Mouse (Mus musculus): ENCODE results near the gene Ccno.
A peak's percentile ranks its signal among the peaks of the same experiment; 100 is the strongest.

The Ccno gene

DNA sequence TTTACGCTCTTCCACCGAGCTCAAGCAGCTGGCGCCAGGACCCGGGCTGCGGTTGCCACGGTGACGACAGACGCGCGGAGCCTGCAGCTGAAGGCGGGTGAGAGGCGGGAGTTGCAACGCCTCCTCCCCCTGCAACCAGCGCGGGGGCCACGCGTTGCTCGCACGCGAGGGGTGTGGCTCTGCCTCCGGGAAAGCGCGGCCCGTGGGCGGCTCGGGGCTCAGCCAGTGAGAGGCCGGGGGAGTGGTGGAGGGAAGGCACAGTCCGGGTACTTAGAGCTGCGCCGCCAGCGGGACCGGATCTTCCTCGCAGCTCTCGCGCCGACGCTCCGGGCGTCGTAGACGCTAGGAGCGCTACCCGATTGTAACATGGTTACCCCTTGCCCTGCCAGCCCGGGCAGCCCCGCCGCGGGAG is at the start of gene Ccno:
Ccno (plus strand) TSS at position 271 of the 412 bp plus-strand sequence.
- DNase-seq (ENCODE audit: low read depth, low spot score), result peak; percentile 98

- no peak for DNase-seq (ENCODE audit: low read depth, low spot score)
Observed at GRCm38 (mm10) chr13:112938130-112938529, 49.5 kb upstream of the Ccno start.

DNA sequence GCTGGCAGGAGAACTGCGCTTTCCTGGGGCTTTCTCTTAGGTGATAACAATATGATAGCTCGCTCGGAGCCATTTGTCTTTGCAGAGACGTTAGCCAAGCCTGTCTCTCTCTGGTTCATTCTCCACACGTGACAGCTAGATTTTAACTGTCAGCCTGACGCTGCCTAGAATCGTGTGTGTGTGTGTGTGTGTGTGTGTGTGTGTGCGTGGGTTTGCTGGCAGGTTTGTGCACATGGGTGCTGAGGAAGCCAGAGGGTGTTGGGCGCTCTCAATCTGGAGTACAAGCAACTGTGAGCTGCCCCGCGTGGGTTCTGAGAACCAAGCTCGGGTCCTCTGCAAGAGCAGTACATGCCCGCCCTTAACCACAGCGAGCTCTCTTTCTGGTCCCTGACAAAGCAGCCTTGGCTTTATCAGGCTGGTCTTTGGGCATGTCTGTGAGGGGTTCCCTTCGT is 45.7 kb upstream of the Ccno start:
- DNase-seq (ENCODE audit: low read depth, low spot score), result no peak

DNA sequence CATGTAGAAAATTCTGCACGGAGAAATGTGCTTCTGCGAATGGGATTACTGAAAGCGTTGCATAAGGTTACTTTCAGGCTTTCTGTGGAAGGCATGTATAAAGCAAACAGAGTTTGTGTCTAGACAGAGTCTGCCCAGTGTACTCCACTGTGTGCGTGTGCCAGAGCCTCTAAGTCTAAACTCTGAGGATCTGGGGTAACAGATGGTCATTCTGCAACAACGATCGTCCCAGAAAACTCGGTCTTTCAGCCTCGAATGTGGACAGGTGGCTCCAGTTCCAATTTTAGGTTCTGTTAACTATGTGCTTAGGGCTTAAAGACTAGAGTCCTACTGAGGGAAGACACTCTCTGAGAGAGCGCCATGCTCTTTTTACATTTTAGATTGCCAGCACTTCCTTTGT is 42.3 kb upstream of the Ccno start:
- DNase-seq (ENCODE audit: low read depth, low spot score), result no peak

- no peak for DNase-seq (ENCODE audit: low read depth, low spot score)
Observed at GRCm38 (mm10) chr13:112945900-112946299, 41.7 kb upstream of the Ccno start.

DNA sequence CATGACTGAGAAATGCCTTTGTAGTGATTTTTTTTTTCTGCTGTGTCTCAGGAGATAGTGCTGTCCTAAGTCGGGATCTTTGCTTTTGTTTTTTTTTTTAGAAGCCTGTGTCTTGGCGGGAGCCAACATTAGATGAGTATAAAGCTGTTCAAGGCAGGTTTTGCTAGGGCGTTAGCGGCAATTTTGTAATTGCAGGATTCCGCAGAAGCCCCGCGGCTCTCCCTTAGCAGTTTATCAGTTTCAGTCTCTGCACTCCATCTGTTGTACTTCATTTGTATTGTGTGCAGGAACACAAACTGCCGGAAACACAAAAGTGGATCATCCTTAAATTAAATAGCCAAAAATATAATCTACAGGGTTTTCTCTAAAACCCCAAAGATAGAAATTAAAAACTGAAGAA is 33.5 kb upstream of the Ccno start:
- no peak for DNase-seq (ENCODE audit: low read depth, low spot score)

- no peak for DNase-seq (ENCODE audit: low read depth, low spot score)
Observed at GRCm38 (mm10) chr13:112963081-112963480, 24.5 kb upstream of the Ccno start.

GRCm38 (mm10) chr13:112964421-112964820 is 23.2 kb upstream of the Ccno start:
- DNase-seq (ENCODE audit: low read depth, low spot score), result no peak

- no peak for DNase-seq (ENCODE audit: low read depth, low spot score)
Observed at GRCm38 (mm10) chr13:112967267-112967666, 20.3 kb upstream of the Ccno start.

- DNase-seq (ENCODE audit: low read depth, low spot score), result peak; percentile 11
Observed at GRCm38 (mm10) chr13:112976720-112977119, 10.9 kb upstream of the Ccno start.

GRCm38 (mm10) chr13:112985605-112986450 is 1.8 kb upstream of the Ccno start:
- DNase-seq (ENCODE audit: low read depth, low spot score), result peak; percentile 67

GRCm38 (mm10) chr13:112986451-112986950 is 1.1 kb upstream of the Ccno start:
- DNase-seq (ENCODE audit: low read depth, low spot score), result peak; percentile 14

DNA sequence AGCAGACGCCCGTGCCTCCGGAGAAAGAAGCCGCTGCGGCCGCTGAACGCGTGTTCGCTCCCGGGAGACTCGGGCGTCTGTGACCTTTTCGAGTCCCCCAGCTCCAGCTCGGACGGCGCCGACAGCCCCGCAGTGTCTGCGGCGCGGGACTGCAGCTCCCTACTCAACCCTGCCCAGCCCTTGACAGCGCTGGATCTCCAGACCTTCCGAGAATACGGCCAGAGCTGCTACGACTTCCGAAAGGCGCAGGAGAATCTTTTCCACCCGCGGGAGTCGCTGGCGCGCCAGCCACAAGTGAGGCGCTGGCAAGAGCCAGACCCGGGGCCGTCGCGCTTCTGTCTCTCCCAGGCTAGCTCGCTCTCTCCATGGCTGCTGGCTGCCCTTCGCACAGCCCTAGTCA is 389 bp downstream of the Ccno start:
- DNase-seq (ENCODE audit: low read depth, low spot score), result no peak

DNA sequence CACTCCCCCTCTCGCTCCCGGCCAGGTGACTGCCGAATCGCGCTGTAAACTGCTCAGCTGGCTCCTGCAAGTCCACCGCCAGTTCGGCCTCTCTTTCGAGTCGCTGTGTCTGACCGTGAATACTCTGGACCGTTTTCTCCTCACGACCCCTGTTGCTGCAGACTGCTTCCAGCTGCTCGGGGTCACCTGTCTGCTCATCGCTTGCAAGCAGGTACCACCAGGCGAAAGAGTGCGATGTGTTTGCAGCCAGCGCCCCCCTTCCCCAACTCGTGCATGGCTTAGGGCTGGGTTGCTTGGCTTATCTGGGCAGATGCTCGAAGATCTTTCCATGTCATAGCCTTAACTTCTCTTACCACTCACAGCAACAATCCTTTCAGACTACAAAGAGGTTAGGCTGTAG is 1.3 kb downstream of the Ccno start:
- no peak for DNase-seq (ENCODE audit: low read depth, low spot score)

GRCm38 (mm10) chr13:112989541-112989940 is 1.9 kb downstream of the Ccno start:
- DNase-seq (ENCODE audit: low read depth, low spot score), result peak; percentile 53

- no peak for DNase-seq (ENCODE audit: low read depth, low spot score)
Observed at GRCm38 (mm10) chr13:112990346-112990745, 2.7 kb downstream of the Ccno start.

- DNase-seq (ENCODE audit: low read depth, low spot score), result peak; percentile 65
Observed at GRCm38 (mm10) chr13:112993531-112994152, 6.0 kb downstream of the Ccno start, which contains the start of gene Mcidas. Gene Mcidas (plus strand): TSS chr13:112993845.

GRCm38 (mm10) chr13:112994191-112994590 is 6.6 kb downstream of the Ccno start:
- DNase-seq (ENCODE audit: low read depth, low spot score), result peak; percentile 88

DNA sequence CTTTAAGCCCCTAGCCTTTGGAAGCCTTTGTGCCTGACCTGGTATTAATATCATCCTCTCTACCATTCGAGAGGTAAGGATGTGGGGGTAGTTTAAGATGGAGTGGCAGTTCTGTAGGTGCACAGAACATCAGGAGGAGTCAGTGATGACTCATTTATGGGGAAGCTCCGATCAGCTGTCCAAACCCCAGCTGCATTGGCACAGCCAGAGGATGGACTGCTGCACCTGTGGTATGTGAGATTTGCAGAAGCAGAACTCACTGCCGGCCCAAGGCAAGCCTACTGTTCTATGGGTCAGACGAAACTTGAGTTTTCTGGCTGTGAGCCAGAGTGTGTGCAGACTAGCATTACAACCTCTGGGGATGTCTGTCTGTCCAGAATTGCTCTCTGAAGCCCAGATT is 8.8 kb downstream of the Ccno start:
- DNase-seq (ENCODE audit: low read depth, low spot score), result no peak

DNA sequence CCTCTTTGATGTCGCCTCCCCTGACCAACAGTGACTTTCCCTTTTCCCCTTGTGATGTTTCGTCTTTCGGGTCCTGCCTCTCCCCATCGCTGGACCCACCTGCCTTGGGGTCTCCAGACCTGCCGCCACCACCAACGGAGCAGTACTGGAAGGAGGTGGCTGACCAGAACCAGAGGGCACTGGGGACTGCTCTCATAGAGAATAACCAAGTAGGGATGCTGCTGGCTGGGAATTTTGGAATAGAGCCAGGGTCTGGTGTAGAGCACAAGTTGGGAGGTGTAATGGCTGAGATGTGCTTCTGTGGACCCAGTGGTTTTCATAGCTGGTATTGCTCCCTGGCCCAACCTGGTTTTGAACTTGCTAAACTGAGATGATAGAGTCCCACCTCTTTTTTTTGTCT is 9.8 kb downstream of the Ccno start:
- no peak for DNase-seq (ENCODE audit: low read depth, low spot score)

DNA sequence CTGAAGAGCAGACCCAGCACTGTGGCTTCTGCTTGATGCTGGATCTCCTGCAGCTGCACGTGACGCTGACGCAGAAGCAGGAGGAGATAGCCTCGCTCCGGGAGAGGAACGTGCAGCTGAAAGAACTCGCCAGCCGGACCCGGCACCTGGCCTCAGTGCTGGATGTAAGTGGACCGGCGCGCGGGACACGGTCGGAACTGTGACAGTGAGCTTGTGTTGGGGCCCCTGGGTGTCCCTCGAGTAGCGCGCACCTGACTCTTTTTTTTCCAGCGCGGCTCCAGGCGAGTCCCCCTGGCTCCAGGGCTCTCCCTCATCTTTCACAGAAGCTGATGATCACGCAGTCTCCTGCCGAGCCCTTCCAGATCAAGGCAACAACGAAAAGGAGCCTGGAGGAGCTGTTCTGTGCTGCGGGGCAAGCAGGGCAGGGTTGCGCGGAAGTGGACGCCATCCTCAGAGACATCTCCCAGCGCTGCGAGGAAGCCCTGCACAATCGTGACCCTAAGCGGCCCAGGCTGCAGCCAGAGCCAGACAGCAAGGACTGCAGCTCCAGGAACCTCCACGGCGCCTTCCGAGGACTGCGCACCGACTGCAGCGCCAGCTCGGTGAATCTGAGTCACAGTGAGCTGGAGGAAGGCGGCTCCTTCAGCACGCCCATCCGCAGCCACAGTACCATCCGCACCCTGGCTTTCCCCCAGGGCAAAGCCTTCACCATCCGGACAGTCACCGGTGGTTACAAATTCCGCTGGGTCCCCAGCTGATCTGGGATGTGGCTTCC is 11.0 kb downstream of the Ccno start:
- peak; percentile 58 for DNase-seq (ENCODE audit: low read depth, low spot score)

- no peak for DNase-seq (ENCODE audit: low read depth, low spot score)
Observed at GRCm38 (mm10) chr13:113000090-113000489, 12.5 kb downstream of the Ccno start.
